Mouse (Mus musculus) embryo, embryonic 9.5 days (tissue): ENCODE measurements around the gene Slc29a1.

ENCODE experiments used
- DNase-seq: peaks from one replicate; pipeline ENCODE4 v3.0.0-alpha.2; 2017; ENCODE audit errors: extremely low spot score

Gene Slc29a1

GRCm38 (mm10) chr17:45551249-45551796 is 48.1 kb downstream of the Slc29a1 start:
- no peak for DNase-seq

- no peak for DNase-seq
These were observed 49.2 kb downstream of the Slc29a1 start for GRCm38 (mm10) chr17:45550253-45550652.

GRCm38 (mm10) chr17:45549617-45550181 is 49.7 kb downstream of the Slc29a1 start, which contains the start of gene Tmem151b:
TSS of gene Tmem151b (minus strand) at chr17:45549677.
- DNase-seq: peak; percentile 73

- peak; percentile 82 for DNase-seq
These were observed 50.6 kb downstream of the Slc29a1 start for GRCm38 (mm10) chr17:45548541-45549512.

GRCm38 (mm10) chr17:45547461-45548190 is 51.8 kb downstream of the Slc29a1 start:
- no peak for DNase-seq

GRCm38 (mm10) chr17:45546941-45547340 is 52.5 kb downstream of the Slc29a1 start:
- DNase-seq: no peak

- no peak for DNase-seq
These were observed 54.0 kb downstream of the Slc29a1 start for GRCm38 (mm10) chr17:45545278-45545961.

- DNase-seq: peak; percentile 47
These were observed 54.5 kb downstream of the Slc29a1 start for GRCm38 (mm10) chr17:45544873-45545277.

- DNase-seq: no peak
These were observed 55.2 kb downstream of the Slc29a1 start for GRCm38 (mm10) chr17:45544001-45544872.

- DNase-seq: no peak
These were observed 56.3 kb downstream of the Slc29a1 start for GRCm38 (mm10) chr17:45543115-45543514.

GRCm38 (mm10) chr17:45542705-45543104 is 56.7 kb downstream of the Slc29a1 start:
- DNase-seq: no peak

- no peak for DNase-seq
These were observed 57.3 kb downstream of the Slc29a1 start for GRCm38 (mm10) chr17:45542129-45542528.

- no peak for DNase-seq
These were observed 59.7 kb downstream of the Slc29a1 start for GRCm38 (mm10) chr17:45539664-45540063.

- DNase-seq: no peak
These were observed 61.0 kb downstream of the Slc29a1 start for GRCm38 (mm10) chr17:45538394-45538793.

GRCm38 (mm10) chr17:45536264-45536663 is 63.1 kb downstream of the Slc29a1 start:
- peak; percentile 44 for DNase-seq
